Mouse (Mus musculus) Patski (cell line): Measurements from ENCODE around the gene Hsd11b2. TPM values are rescaled to one million over a fixed set of nuclear protein-coding genes. Genes with fewer than 3 reads are reported as not detected.

Experiments used
- ATAC-seq: fragments of 100-300 bp; one replicate; pipeline ENCODE4 v1.8.0; 2021
- CTCF ChIA-PET: fragments of 350-600 bp; sonication (Branson Sonifier 250); formaldehyde crosslinking; loops from one replicate; lab custom pipeline; 2022; ENCODE audit warnings: inconsistent platforms; lab: Charles Lee
- POLR2A ChIA-PET: fragments of 350-600 bp; sonication (Branson Sonifier 250); formaldehyde crosslinking; loops from one replicate; lab custom pipeline; 2022; ENCODE audit warnings: antibody characterized with exemption, inconsistent platforms; lab: Charles Lee
- DNase-seq: peaks from one replicate; pipeline ENCODE4 v3.0.0-alpha.2; 2011; ENCODE audit warnings: low read depth, low spot score
- H3K27me3 ChIP-seq: fragments of 371-371 bp; one replicate; pipeline ENCODE4 v1.5.1; 2021
- CTCF ChIP-seq: fragments of 100-300 bp; IDR thresholded peaks from one replicate; pipeline ENCODE4 v1.5.1; 2021
- in situ Hi-C: fragments of 300-500 bp; cut with MboI; formaldehyde crosslinking; loops from 3 replicates; pipeline ENCODE4 v1.11.1; 2018; ENCODE audit warnings: low pct_unique_long_range_greater_than_20kb, mixed read lengths
- polyA plus RNA-seq: library from polyadenylated mRNA; unstranded; gene quantifications from one replicate; pipeline ENCODE4 v1.2.3, GENCODE M21; 2021

Gene Hsd11b2
- polyA plus RNA-seq, 1 experiment from 2014 or later, result 8.2 TPM

GRCm38 (mm10) chr8:105496439-105497180, 21.9 kb upstream of the Hsd11b2 start, which contains the start of gene Zdhhc1:
TSS of gene Zdhhc1 (minus strand) at chr8:105496902.
- CTCF ChIA-PET, result no interaction called here
- POLR2A ChIA-PET, result interaction anchor here (1.3 to 1.6 kb wide), 2 partner anchors 12 to 19 kb away, joined by 3 to 4 read pairs; no protein-coding TSS in a partner anchor
- peak; percentile 99 for TF ChIP-seq CTCF
- in situ Hi-C loops, result no loop called here
- H3K27me3 ChIP-seq, result no peaks in the 10 kb centered on the region
- ATAC-seq (peak; percentile 82), DNase-seq (no peak)

- CTCF ChIA-PET, result interaction anchor here (1.6 kb wide), 1 partner anchor 32 kb away, joined by 3 read pairs; no protein-coding TSS in a partner anchor
- no peak for DNase-seq
- POLR2A ChIA-PET, result no interaction called here
- no peak for TF ChIP-seq CTCF
- no peaks in the 10 kb centered on the region for H3K27me3 ChIP-seq
- in situ Hi-C loops, result no loop called here
- peak; percentile 34 for ATAC-seq
These were observed 18.8 kb upstream of the Hsd11b2 start for GRCm38 (mm10) chr8:105499787-105500186.

GRCm38 (mm10) chr8:105504617-105505016, 13.9 kb upstream of the Hsd11b2 start:
- no peak for DNase-seq
- CTCF ChIA-PET, result interaction anchor here (3.5 kb wide), 1 partner anchor 11 kb away, joined by 18 read pairs; no protein-coding TSS in a partner anchor
- in situ Hi-C loops, result no loop called here
- no peaks in the 10 kb centered on the region for H3K27me3 ChIP-seq
- POLR2A ChIA-PET, result no interaction called here
- TF ChIP-seq CTCF, result no peak
- ATAC-seq, result no peak

GRCm38 (mm10) chr8:105506977-105507376, 11.6 kb upstream of the Hsd11b2 start:
- ATAC-seq (no peak), DNase-seq (no peak)
- H3K27me3 ChIP-seq, result no peaks in the 10 kb centered on the region
- CTCF ChIA-PET, result interaction anchor here (1.3 to 3.5 kb wide), 2 partner anchors 8 to 45 kb away, joined by 3 to 18 read pairs; no protein-coding TSS in a partner anchor
- in situ Hi-C loops, result no loop called here
- TF ChIP-seq CTCF, result no peak
- POLR2A ChIA-PET, result interaction anchor here (0.5 to 1.1 kb wide), 2 partner anchors 25 to 143 kb away, joined by 3 to 5 read pairs; no protein-coding TSS in a partner anchor

GRCm38 (mm10) chr8:105508758-105509157, 9.8 kb upstream of the Hsd11b2 start:
- POLR2A ChIA-PET, result no interaction called here

GRCm38 (mm10) chr8:105509997-105510735, 8.4 kb upstream of the Hsd11b2 start:
- ATAC-seq, result no peak
- in situ Hi-C loops, result no loop called here
- ChIA-PET POLR2A (interaction anchor here (0.7 kb wide), 1 partner anchor 42 kb away, joined by 4 read pairs; no protein-coding TSS in a partner anchor), CTCF (interaction anchor here (1.3 kb wide), 1 partner anchor 23 kb away, joined by 3 read pairs; no protein-coding TSS in a partner anchor)
- no peak for DNase-seq
- no peaks in the 10 kb centered on the region for H3K27me3 ChIP-seq
- TF ChIP-seq CTCF, result no peak

More at GRCm38 (mm10) chr8:105508758-105509157, 9.8 kb upstream of the Hsd11b2 start:
- in situ Hi-C loops, result no loop called here
- CTCF ChIA-PET, result no interaction called here
- DNase-seq (no peak), ATAC-seq (no peak)
- H3K27me3 ChIP-seq, result no peaks in the 10 kb centered on the region
- no peak for TF ChIP-seq CTCF

- no peak for TF ChIP-seq CTCF
- no peak for DNase-seq
- no peak for ATAC-seq
- ChIA-PET POLR2A (interaction anchor here (2.0 kb wide), 1 partner anchor 24 kb away, joined by 6 read pairs; no protein-coding TSS in a partner anchor), CTCF (interaction anchor here (0.7 to 8.2 kb wide), 10 partner anchors 9 to 39 kb away, joined by 3 to 102 read pairs (median 8); no protein-coding TSS in a partner anchor)
- in situ Hi-C loops, result no loop called here
- no peaks in the 10 kb centered on the region for H3K27me3 ChIP-seq
These were observed 4.4 kb upstream of the Hsd11b2 start for GRCm38 (mm10) chr8:105514194-105514593.

GRCm38 (mm10) chr8:105514656-105515055, 3.9 kb upstream of the Hsd11b2 start:
- no peak for TF ChIP-seq CTCF
- DNase-seq (no peak), ATAC-seq (no peak)
- CTCF ChIA-PET, result interaction anchor here (0.7 to 8.2 kb wide), 12 partner anchors 9 to 52 kb away, joined by 3 to 102 read pairs (median 8); no protein-coding TSS in a partner anchor
- in situ Hi-C loops, result loop anchor here (5.0 kb wide), 1 partner anchor 38 kb away; no protein-coding TSS in a partner anchor
- no peaks in the 10 kb centered on the region for H3K27me3 ChIP-seq
- POLR2A ChIA-PET, result interaction anchor here (2.0 kb wide), 1 partner anchor 24 kb away, joined by 6 read pairs; no protein-coding TSS in a partner anchor

- ChIA-PET CTCF (interaction anchor here (0.6 to 8.2 kb wide), 24 partner anchors 10 to 101 kb away, joined by 3 to 102 read pairs (median 6); no protein-coding TSS in a partner anchor), POLR2A (interaction anchor here (1.3 to 2.0 kb wide), 5 partner anchors 11 to 26 kb away, joined by 4 to 6 read pairs (median 5); partner anchors contain the start of gene Zdhhc1)
- DNase-seq (no peak), ATAC-seq (peak; percentile 32)
- H3K27me3 ChIP-seq, result no peaks in the 10 kb centered on the region
- in situ Hi-C loops, result loop anchor here (5.0 kb wide), 1 partner anchor 36 kb away; no protein-coding TSS in a partner anchor
- no peak for TF ChIP-seq CTCF
These were observed 2.4 kb upstream of the Hsd11b2 start for GRCm38 (mm10) chr8:105516018-105516645.
